Mouse (Mus musculus) olfactory bulb, adult 2 months (tissue): ENCODE results near the gene Lats1.

ENCODE experiments used
- CTCF ChIP-seq: fragments of 200-500 bp; IDR thresholded peaks from 2 replicates; pipeline ENCODE4 v1.5.1; 2012; ENCODE audit warnings: low read depth, mild to moderate bottlenecking, low read length, moderate library complexity; ENCODE audit not compliant: insufficient read depth
- POLR2A ChIP-seq: fragments of 200-500 bp; IDR thresholded peaks from 2 replicates; pipeline ENCODE4 v1.6.1; 2012; ENCODE audit warnings: mild to moderate bottlenecking, low read depth, low read length, moderate library complexity; ENCODE audit not compliant: insufficient read depth

DNA sequence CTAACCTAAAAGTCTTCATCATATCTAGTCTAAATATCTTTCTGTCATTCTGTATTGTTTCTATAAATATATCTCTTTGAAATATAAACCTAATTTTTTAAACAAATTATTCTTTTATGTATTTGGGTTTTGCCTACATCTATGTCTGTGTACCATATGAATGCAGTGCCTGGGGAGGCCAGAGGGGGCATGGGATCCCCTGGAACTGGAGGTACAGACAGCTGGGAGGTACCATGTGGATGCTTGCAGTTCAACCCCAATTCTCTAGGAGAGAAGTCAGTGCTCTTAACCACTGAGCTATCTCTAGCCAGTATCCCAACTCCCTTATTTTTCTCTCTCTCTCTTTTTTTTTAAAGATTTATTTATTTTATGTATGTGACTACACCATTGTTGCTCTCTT lies 14.3 kb downstream of the Lats1 start:
- TF ChIP-seq CTCF = no peak
- no peak for TF ChIP-seq POLR2A
